ENCODE assay signal across 8 mouse cellular contexts in the genomic region with DNA sequence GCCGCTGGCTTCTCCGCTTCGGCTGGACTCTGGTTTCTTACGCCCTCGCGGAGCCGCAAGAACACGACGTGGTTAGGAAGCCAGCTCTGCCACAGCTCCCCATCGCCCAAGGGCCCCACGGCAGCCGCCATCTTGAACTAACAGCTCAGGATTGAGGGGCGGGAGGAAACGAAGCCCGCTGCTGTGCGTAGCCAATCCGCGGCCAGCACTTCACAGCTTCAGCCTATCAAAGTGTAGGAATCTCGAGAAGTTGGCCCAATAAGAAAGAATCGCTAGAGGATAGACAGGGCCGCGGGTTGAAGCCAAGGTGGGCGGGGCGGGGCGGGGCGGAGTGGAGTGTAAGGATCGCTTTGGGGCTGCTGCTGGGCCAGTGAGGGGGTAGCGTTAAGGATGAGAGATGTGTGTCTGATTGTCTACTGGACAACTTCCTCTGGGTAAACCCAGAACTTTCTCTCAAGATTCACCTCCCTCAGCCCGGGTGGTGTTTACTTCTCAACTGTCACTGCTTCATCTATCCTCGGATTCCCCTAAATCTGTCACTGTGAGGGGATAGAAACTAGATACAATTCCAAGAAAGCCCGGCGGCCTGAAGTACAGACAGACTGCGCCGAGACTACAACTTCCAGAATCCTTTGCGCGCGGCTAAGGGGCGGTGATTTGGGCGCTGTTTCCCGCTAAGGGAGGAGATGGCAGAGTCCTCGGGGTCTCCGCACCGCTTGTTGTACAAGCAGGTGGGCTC. TPM values are rescaled to one million over a fixed set of nuclear protein-coding genes. Genes with fewer than 3 reads are reported as not detected.
DNase-seq lines count a peak whose midpoint lies in the region; ATAC-seq lines count a peak whose summit lies in the region.

A gene (minus strand): TSS at position 153 of the 739 bp plus-strand sequence.
A gene (plus strand): TSS at position 393 of the 739 bp plus-strand sequence.

- peak within 1 kb of the TSS; percentile 95 for H3K9ac ChIP-seq in heart, embryonic 13.5 days
- H3K9ac ChIP-seq in liver, embryonic 12.5 days: peak within 1 kb of the TSS; percentile 86
- H3K9ac ChIP-seq in stomach, embryonic 15.5 days: peak within 1 kb of the TSS; percentile 90

- H3K27ac ChIP-seq in brown adipose tissue, adult 24 weeks (replicated peaks; ENCODE audit: low read depth, low read length): peak within 1 kb of the TSS; percentile 87
- H3K27ac ChIP-seq in heart, embryonic 13.5 days (replicated peaks): peak within 1 kb of the TSS; percentile 92
- peak within 1 kb of the TSS; percentile 98 for H3K27ac ChIP-seq in liver, embryonic 12.5 days
- peak within 1 kb of the TSS; percentile 94 for H3K27ac ChIP-seq in stomach, embryonic 15.5 days

- under 1% methylated on average over 43 of the region's 43 CpGs for WGBS in heart, embryonic 13.5 days
- under 1% methylated on average over 43 of the region's 43 CpGs for WGBS in liver, embryonic 12.5 days (ENCODE audit: insufficient replicate concordance)
- WGBS in stomach, embryonic 15.5 days: under 1% methylated on average over 42 of the region's 43 CpGs

- peaks cover 55% of the 10 kb centered on the region for H3K36me3 ChIP-seq in heart, embryonic 13.5 days
- H3K36me3 ChIP-seq in liver, embryonic 12.5 days: peaks cover 58% of the 10 kb centered on the region
- H3K36me3 ChIP-seq in stomach, embryonic 15.5 days: peaks cover 23% of the 10 kb centered on the region

- peak within 1 kb of the TSS; percentile 91 for H3K4me3 ChIP-seq in brown adipose tissue, adult 24 weeks (ENCODE audit: insufficient read depth, low read depth, low read length)
- H3K4me3 ChIP-seq in heart, embryonic 13.5 days: peak within 1 kb of the TSS; percentile 93
- H3K4me3 ChIP-seq in liver, embryonic 12.5 days: peak within 1 kb of the TSS; percentile 90
- H3K4me3 ChIP-seq in stomach, embryonic 15.5 days (replicated peaks): peak within 1 kb of the TSS; percentile 85

- ATAC-seq in heart, embryonic 13.5 days (ENCODE audit: extremely low read depth, insufficient number of reproducible peaks, low FRiP score, low TSS enrichment): peak; percentile 94
- peak; percentile 92 for ATAC-seq in liver, embryonic 12.5 days
- peak; percentile 98 for ATAC-seq in stomach, embryonic 15.5 days (ENCODE audit: insufficient read depth, low FRiP score, low read depth)

- no peaks in the 10 kb centered on the region; the same call in 1 of the 2 replicates for H3K4me1 ChIP-seq in brown adipose tissue, adult 24 weeks (ENCODE audit: control insufficient read depth, insufficient read depth, insufficient read length, low read length)
- peaks cover 19% of the 10 kb centered on the region for H3K4me1 ChIP-seq in heart, embryonic 13.5 days
- H3K4me1 ChIP-seq in liver, embryonic 12.5 days: peaks cover 53% of the 10 kb centered on the region
- peaks cover 8% of the 10 kb centered on the region for H3K4me1 ChIP-seq in stomach, embryonic 15.5 days

- H3K9me3 ChIP-seq in heart, embryonic 13.5 days: no peaks in the 10 kb centered on the region
- no peaks in the 10 kb centered on the region for H3K9me3 ChIP-seq in liver, embryonic 12.5 days (replicated peaks)
- H3K9me3 ChIP-seq in stomach, embryonic 15.5 days: no peaks in the 10 kb centered on the region

- H3K4me2 ChIP-seq in heart, embryonic 13.5 days: peak within 1 kb of the TSS; percentile 95
- peak within 1 kb of the TSS; percentile 89 for H3K4me2 ChIP-seq in liver, embryonic 12.5 days
- peak within 1 kb of the TSS; percentile 82 for H3K4me2 ChIP-seq in stomach, embryonic 15.5 days

- no peaks in the 10 kb centered on the region for H3K27me3 ChIP-seq in heart, embryonic 13.5 days (replicated peaks)
- no peaks in the 10 kb centered on the region for H3K27me3 ChIP-seq in liver, embryonic 12.5 days (replicated peaks)
- no peaks in the 10 kb centered on the region for H3K27me3 ChIP-seq in stomach, embryonic 15.5 days (replicated peaks)

- DNase-seq in CD4-positive, CD25-positive, alpha-beta regulatory T cell, adult 2 months (ENCODE audit: low read depth, low spot score): peak; percentile 97
- DNase-seq in fat pad, adult 2 months (ENCODE audit: extremely low read depth, low read depth, low spot score): peak; percentile 80
- peak; percentile 95 for DNase-seq in kidney, postnatal 10 days
- DNase-seq in natural killer cell, adult 2 months (ENCODE audit: low spot score in 2 of 2): peak; percentile 87 to 90

RNA-seq across cellular contexts. Expression of the first gene that starts in this region (rescaled TPM):
- 38.2 and 45.9 TPM in 2 replicates for polyA plus RNA-seq in brown adipose tissue, adult 24 weeks (2012; ENCODE audit: insufficient read depth, insufficient read length, missing spikeins)
- 101 and 112 TPM in 2 replicates for polyA plus RNA-seq in heart, embryonic 13.5 days (2015; fragmentation: Nextera tagmentation; extraction: Ambion mirVana)
- 81.9 and 87.2 TPM in 2 replicates for polyA plus RNA-seq in liver, embryonic 12.5 days (2016; fragmentation: Nextera tagmentation; extraction: Ambion mirVana)
- polyA plus RNA-seq in stomach, embryonic 15.5 days (2015; fragmentation: Nextera tagmentation; extraction: Ambion mirVana): 108 and 112 TPM in 2 replicates

RNA-seq across cellular contexts. Expression of the second gene that starts in this region (rescaled TPM):
- 16.5 and 23.7 TPM in 2 replicates for polyA plus RNA-seq in brown adipose tissue, adult 24 weeks (2012; ENCODE audit: insufficient read depth, insufficient read length, missing spikeins)
- 46.6 and 61.5 TPM in 2 replicates for polyA plus RNA-seq in heart, embryonic 13.5 days (2015; fragmentation: Nextera tagmentation; extraction: Ambion mirVana)
- polyA plus RNA-seq in liver, embryonic 12.5 days (2016; fragmentation: Nextera tagmentation; extraction: Ambion mirVana): 104 and 105 TPM in 2 replicates
- polyA plus RNA-seq in stomach, embryonic 15.5 days (2015; fragmentation: Nextera tagmentation; extraction: Ambion mirVana): 67.1 and 69.0 TPM in 2 replicates

Comparison
In these comparisons a context has a peak if more than half of its experiments do, and no peak if none do; other contexts are left out.
1. Peak in every context shown above with its lines: DNase-seq, ATAC-seq, H3K4me3 ChIP-seq and H3K27ac ChIP-seq.